Mouse (Mus musculus) hindbrain, embryonic 15.5 days (tissue): ENCODE measurements around the gene Atl3. TPM values are rescaled to one million over a fixed set of nuclear protein-coding genes. Genes with fewer than 3 reads are reported as not detected.

ENCODE experiments used
- ATAC-seq: fragments of 200-750 bp; cut with Nextera tagmentation; 2 replicates; pipeline ENCODE4 v1.8.0; 2017; ENCODE audit warnings: low read depth, moderate number of reproducible peaks, moderate TSS enrichment; ENCODE audit not compliant: low FRiP score
- H3K27ac ChIP-seq: fragments of 300-500 bp; sonication (generic); replicated peaks from 2 replicates; pipeline ENCODE4 v1.5.1; 2015; ENCODE audit warnings: mild to moderate bottlenecking, inconsistent platforms
- H3K27me3 ChIP-seq: fragments of 300-500 bp; sonication (generic); 2 replicates; pipeline ENCODE4 v1.6.1; 2015; ENCODE audit warnings: control low read depth, inconsistent platforms
- H3K36me3 ChIP-seq: fragments of 300-500 bp; sonication (generic); 2 replicates; pipeline ENCODE4 v1.6.1; 2015; ENCODE audit warnings: control low read depth, inconsistent platforms
- H3K4me1 ChIP-seq: fragments of 300-500 bp; sonication (generic); replicated peaks from 2 replicates; pipeline ENCODE4 v1.6.1; 2015; ENCODE audit warnings: control low read depth, inconsistent platforms
- H3K4me2 ChIP-seq: fragments of 300-500 bp; sonication (generic); 2 replicates; pipeline ENCODE4 v1.6.1; 2015; ENCODE audit warnings: moderate library complexity, mild to moderate bottlenecking, inconsistent platforms
- H3K4me3 ChIP-seq: fragments of 300-500 bp; sonication (generic); 2 replicates; pipeline ENCODE4 v1.5.1; 2015; ENCODE audit warnings: mild to moderate bottlenecking, inconsistent platforms
- H3K9ac ChIP-seq: fragments of 300-500 bp; sonication (generic); 2 replicates; pipeline ENCODE4 v1.6.1; 2015; ENCODE audit warnings: inconsistent platforms
- H3K9me3 ChIP-seq: fragments of 300-500 bp; sonication (generic); 2 replicates; pipeline ENCODE4 v1.6.1; 2016; ENCODE audit warnings: control low read depth, inconsistent platforms
- WGBS: fragments of 180-500 bp; shearing (Covaris S2); methylation state at CpG from one replicate; pipeline ENCODE4 v1.1.7; 2015; 5-methylcytosine and 5-hydroxymethylcytosine counted together
- polyA plus RNA-seq: library from polyadenylated mRNA; unstranded; fragments of >200 nt; fragmentation: Nextera tagmentation; extraction: Ambion mirVana; gene quantifications from 2 replicates; pipeline ENCODE4 v1.2.1, GENCODE M21; 2015

Gene Atl3
- polyA plus RNA-seq, 1 experiment from 2014 or later = 6.6 TPM

DNA sequence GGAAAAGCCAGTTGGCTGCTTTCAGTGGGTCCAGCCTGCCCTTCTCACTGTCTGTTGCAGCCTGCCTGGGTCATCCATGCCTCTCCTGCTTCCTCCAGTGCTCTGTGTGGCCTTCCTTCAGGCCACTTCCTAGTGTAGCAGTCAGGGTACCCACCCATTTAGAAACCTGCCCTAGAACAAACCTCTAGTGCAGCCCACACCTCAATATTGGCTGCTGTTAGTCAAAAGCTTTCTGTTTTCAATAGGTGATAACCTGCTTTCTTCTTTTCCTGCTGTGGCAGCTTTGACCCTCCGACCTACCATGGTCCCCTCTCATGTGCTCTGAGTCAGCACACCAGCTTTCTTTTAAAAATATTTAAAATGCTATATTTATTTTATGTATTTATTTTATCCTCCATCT, 70.6 kb downstream of the Atl3 start:
- Histone ChIP-seq H3K27me3 (no peaks in the 10 kb centered on the region), H3K9me3 (no peaks in the 10 kb centered on the region), H3K4me1 (no peaks in the 10 kb centered on the region), H3K27ac (no peak overlapping the region), H3K4me2 (no peak overlapping the region), H3K36me3 (no peaks in the 10 kb centered on the region), H3K9ac (no peak overlapping the region), H3K4me3 (no peak overlapping the region)
- 89% methylated on average over 1 of the region's 1 CpGs for WGBS
- no peak for ATAC-seq

DNA sequence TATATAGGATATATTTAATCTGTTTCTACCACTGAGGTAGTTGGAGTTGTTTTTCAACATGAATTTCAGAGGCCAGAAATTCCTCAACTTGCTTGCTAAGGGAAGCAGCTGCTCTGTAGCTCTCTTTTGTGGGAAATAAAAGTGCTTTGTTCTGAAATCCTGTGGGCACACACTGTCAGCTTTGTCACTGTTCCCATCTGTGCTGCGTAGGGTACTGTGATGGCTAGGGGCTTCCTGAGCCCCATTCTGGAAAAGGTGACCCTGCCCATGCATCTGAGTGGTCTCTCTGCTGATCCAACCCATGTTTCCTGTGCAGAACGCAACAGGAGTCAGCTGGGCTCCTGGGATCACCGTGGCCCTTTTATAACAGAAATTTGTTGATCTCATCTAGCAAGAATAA, 73.0 kb downstream of the Atl3 start:
- no peak overlapping the region for H3K4me3 ChIP-seq
- no peak for ATAC-seq
- WGBS = 60% methylated on average over 3 of the region's 3 CpGs
- no peaks in the 10 kb centered on the region for H3K4me1 ChIP-seq
- no peaks in the 10 kb centered on the region for H3K36me3 ChIP-seq
- H3K9ac ChIP-seq = no peak overlapping the region
- no peak overlapping the region for H3K4me2 ChIP-seq
- no peaks in the 10 kb centered on the region for H3K9me3 ChIP-seq
- H3K27ac ChIP-seq = no peak overlapping the region
- no peaks in the 10 kb centered on the region for H3K27me3 ChIP-seq

DNA sequence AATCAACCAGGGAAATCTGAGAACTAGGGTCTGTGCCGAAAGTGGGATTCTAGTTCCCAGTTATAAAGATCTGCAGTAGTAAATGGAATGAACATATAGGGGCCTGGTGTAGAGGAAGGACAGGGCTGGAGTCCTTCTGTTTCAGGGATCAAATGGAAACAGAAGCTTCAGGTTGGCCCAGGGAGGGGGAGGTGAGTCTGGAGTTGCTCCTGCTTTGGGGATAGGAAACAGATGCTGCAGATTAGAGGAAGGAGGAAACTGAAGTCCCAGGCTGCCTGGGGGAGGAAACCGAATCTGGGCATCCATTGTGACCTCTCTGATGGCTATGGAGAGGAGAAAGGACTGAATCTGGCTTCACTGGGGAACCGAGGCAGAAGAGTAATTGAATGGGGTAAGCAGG, 74.5 kb downstream of the Atl3 start:
- H3K4me3 ChIP-seq = no peak overlapping the region
- H3K27ac ChIP-seq = no peak overlapping the region
- no peak for ATAC-seq
- no peak overlapping the region for H3K9ac ChIP-seq
- no peaks in the 10 kb centered on the region for H3K4me1 ChIP-seq
- no peaks in the 10 kb centered on the region for H3K9me3 ChIP-seq
- H3K27me3 ChIP-seq = no peaks in the 10 kb centered on the region
- WGBS = 67% methylated on average over 3 of the region's 3 CpGs
- no peak overlapping the region for H3K4me2 ChIP-seq
- H3K36me3 ChIP-seq = no peaks in the 10 kb centered on the region

DNA sequence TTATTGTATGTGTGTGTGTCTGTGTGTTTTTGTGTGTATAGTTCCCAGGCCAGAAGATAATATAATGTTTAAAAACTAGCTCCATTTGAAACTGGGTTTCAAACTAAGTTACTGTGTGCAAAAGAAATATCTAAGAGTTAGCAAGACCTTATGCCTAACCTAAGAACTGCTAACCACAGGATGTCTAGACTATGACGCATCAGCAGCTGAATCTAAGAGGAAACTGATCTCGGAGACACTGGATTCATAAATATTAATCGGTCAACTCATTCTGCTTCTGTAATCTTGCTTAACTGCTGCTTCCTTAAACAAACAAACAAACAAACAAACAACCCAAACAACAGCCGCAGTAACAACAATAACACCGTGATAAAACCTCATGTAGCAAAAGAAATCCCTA, 75.8 kb downstream of the Atl3 start:
- no peaks in the 10 kb centered on the region for H3K4me1 ChIP-seq
- H3K4me3 ChIP-seq = no peak overlapping the region
- no peaks in the 10 kb centered on the region for H3K9me3 ChIP-seq
- ATAC-seq = no peak
- no peak overlapping the region for H3K9ac ChIP-seq
- no peak overlapping the region for H3K27ac ChIP-seq
- no peaks in the 10 kb centered on the region for H3K27me3 ChIP-seq
- H3K4me2 ChIP-seq = no peak overlapping the region
- no peaks in the 10 kb centered on the region for H3K36me3 ChIP-seq
- 86% methylated on average over 5 of the region's 5 CpGs for WGBS

GRCm38 (mm10) chr19:7576180-7576579, 82.3 kb downstream of the Atl3 start:
- ATAC-seq = no peak
- Histone ChIP-seq H3K4me3 (no peak overlapping the region), H3K27me3 (no peaks in the 10 kb centered on the region), H3K9ac (no peak overlapping the region), H3K27ac (no peak overlapping the region), H3K4me1 (no peaks in the 10 kb centered on the region), H3K36me3 (no peaks in the 10 kb centered on the region), H3K9me3 (no peaks in the 10 kb centered on the region), H3K4me2 (no peak overlapping the region)
- 78% methylated on average over 1 of the region's 1 CpGs for WGBS

GRCm38 (mm10) chr19:7577710-7578109, 83.9 kb downstream of the Atl3 start:
- H3K4me2 ChIP-seq = no peak overlapping the region
- WGBS = 81% methylated on average over 3 of the region's 3 CpGs
- no peaks in the 10 kb centered on the region for H3K36me3 ChIP-seq
- no peaks in the 10 kb centered on the region for H3K27me3 ChIP-seq
- H3K9ac ChIP-seq = no peak overlapping the region
- no peak overlapping the region for H3K27ac ChIP-seq
- H3K4me3 ChIP-seq = no peak overlapping the region
- H3K9me3 ChIP-seq = no peaks in the 10 kb centered on the region
- no peaks in the 10 kb centered on the region for H3K4me1 ChIP-seq
- no peak for ATAC-seq

GRCm38 (mm10) chr19:7581042-7581441, 87.2 kb downstream of the Atl3 start:
- Histone ChIP-seq H3K36me3 (no peaks in the 10 kb centered on the region), H3K27me3 (no peaks in the 10 kb centered on the region), H3K9ac (no peak overlapping the region), H3K9me3 (no peaks in the 10 kb centered on the region), H3K4me1 (no peaks in the 10 kb centered on the region), H3K4me2 (no peak overlapping the region), H3K4me3 (no peak overlapping the region), H3K27ac (no peak overlapping the region)
- ATAC-seq = no peak
- WGBS = 63% methylated on average over 5 of the region's 5 CpGs

DNA sequence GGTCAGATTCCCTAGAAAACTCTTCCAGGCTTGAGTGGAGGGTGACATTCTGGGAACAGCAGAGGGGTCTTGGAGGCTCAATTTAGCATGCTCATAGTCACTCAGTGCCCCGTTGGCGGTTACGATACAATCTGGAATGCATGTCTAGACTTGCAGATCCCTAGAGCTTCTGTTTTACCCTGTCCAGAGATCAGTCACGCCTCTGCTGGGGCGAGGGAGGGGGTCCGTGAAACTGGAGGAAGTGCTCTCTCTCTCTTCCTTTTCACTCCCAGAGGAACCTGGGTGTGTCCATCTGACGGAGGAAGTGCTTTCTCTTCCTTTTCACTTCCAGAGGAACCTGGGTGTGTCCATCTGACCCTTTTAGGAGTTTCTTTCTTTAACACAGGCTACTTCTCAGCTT, 89.3 kb downstream of the Atl3 start:
- no peak overlapping the region for H3K4me3 ChIP-seq
- ATAC-seq = no peak
- no peaks in the 10 kb centered on the region for H3K27me3 ChIP-seq
- H3K36me3 ChIP-seq = no peaks in the 10 kb centered on the region
- no peak overlapping the region for H3K27ac ChIP-seq
- H3K4me2 ChIP-seq = no peak overlapping the region
- no peaks in the 10 kb centered on the region for H3K9me3 ChIP-seq
- no peaks in the 10 kb centered on the region for H3K4me1 ChIP-seq
- WGBS = 55% methylated on average over 7 of the region's 7 CpGs
- H3K9ac ChIP-seq = no peak overlapping the region

GRCm38 (mm10) chr19:7583599-7583998, 89.8 kb downstream of the Atl3 start:
- Histone ChIP-seq H3K9me3 (no peaks in the 10 kb centered on the region), H3K4me2 (no peak overlapping the region), H3K36me3 (no peaks in the 10 kb centered on the region), H3K27me3 (no peaks in the 10 kb centered on the region), H3K27ac (no peak overlapping the region), H3K4me3 (no peak overlapping the region), H3K4me1 (no peaks in the 10 kb centered on the region), H3K9ac (no peak overlapping the region)
- no peak for ATAC-seq
- 80% methylated on average over 3 of the region's 3 CpGs for WGBS

DNA sequence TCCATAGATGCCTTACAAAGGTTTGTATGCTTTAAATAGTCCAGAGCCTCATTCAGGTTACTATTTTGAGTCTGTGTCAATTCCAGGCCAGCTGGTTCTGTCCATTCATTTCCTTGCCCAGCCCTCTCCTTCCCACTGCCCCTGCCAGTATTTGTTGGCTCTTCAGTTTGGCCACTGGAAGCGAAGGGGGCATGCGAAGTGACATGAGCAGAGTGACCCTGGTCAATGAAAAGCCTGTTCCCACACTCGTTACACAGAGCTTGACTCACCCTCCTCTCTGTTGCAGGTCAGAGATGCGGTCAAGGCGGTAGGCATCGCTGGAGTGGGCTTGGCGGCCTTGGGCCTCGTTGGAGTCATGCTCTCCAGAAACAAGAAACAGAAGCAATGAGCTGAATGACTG, 91.4 kb downstream of the Atl3 start:
- H3K36me3 ChIP-seq = no peaks in the 10 kb centered on the region
- no peak overlapping the region for H3K4me3 ChIP-seq
- no peaks in the 10 kb centered on the region for H3K27me3 ChIP-seq
- no peaks in the 10 kb centered on the region for H3K4me1 ChIP-seq
- H3K9ac ChIP-seq = no peak overlapping the region
- H3K9me3 ChIP-seq = no peaks in the 10 kb centered on the region
- 85% methylated on average over 8 of the region's 8 CpGs for WGBS
- H3K4me2 ChIP-seq = no peak overlapping the region
- ATAC-seq = no peak
- no peak overlapping the region for H3K27ac ChIP-seq

GRCm38 (mm10) chr19:7585764-7586163, 91.9 kb downstream of the Atl3 start:
- Histone ChIP-seq H3K27me3 (no peaks in the 10 kb centered on the region), H3K9ac (no peak overlapping the region)

More at GRCm38 (mm10) chr19:7585764-7586163, 91.9 kb downstream of the Atl3 start:
- ATAC-seq = no peak
- Histone ChIP-seq H3K4me1 (no peaks in the 10 kb centered on the region), H3K27ac (no peak overlapping the region), H3K4me3 (no peak overlapping the region), H3K4me2 (no peak overlapping the region), H3K36me3 (no peaks in the 10 kb centered on the region), H3K9me3 (no peaks in the 10 kb centered on the region)
- WGBS = 93% methylated on average over 6 of the region's 6 CpGs
